Mouse (Mus musculus) megakaryocyte progenitor cell, adult 5-6 weeks (primary cell): ENCODE measurements around the gene Jarid2. TPM values are rescaled to one million over a fixed set of nuclear protein-coding genes. Genes with fewer than 3 reads are reported as not detected.

Source experiments
- ATAC-seq: replicated peaks from 2 replicates; pipeline ENCODE4 v1.8.0; 2016; ENCODE audit warnings: mild to moderate bottlenecking, moderate TSS enrichment, inconsistent platforms; ENCODE audit not compliant: poor library complexity
- total RNA-seq, 2 experiments: library from RNA; stranded (forward) in 1 of 2; stranded (reverse) in 1 of 2; fragments of 157-497, 149-512 nt in 1 of 2; fragments of 200-1000 nt in 1 of 2; gene quantifications; 2 replicates each; pipeline versions ENCODE4 v1.2.3 to v1.2.4; 2015 to 2017

Gene Jarid2
- total RNA-seq, 2 experiments from 2014 or later = 31.8 to 32.5 TPM

GRCm38 (mm10) chr13:44953546-44954231 is 224.4 kb downstream of the Jarid2 start:
- ATAC-seq = no peak

- ATAC-seq = no peak
These were observed 224.9 kb downstream of the Jarid2 start for GRCm38 (mm10) chr13:44954232-44954568.

- ATAC-seq = no peak
These were observed 226.5 kb downstream of the Jarid2 start for GRCm38 (mm10) chr13:44955781-44956180.

GRCm38 (mm10) chr13:44957049-44957448 is 227.8 kb downstream of the Jarid2 start:
- no peak for ATAC-seq

GRCm38 (mm10) chr13:44960542-44961291 is 231.4 kb downstream of the Jarid2 start:
- ATAC-seq = no peak
